Mouse (Mus musculus) kidney, adult 8-10 months (tissue): Measurements from ENCODE around the gene Slit3.

Source experiments
- DNase-seq, 2 experiments: peaks; one replicate each; pipeline ENCODE4 v3.0.0; 2022

Gene Slit3

DNA sequence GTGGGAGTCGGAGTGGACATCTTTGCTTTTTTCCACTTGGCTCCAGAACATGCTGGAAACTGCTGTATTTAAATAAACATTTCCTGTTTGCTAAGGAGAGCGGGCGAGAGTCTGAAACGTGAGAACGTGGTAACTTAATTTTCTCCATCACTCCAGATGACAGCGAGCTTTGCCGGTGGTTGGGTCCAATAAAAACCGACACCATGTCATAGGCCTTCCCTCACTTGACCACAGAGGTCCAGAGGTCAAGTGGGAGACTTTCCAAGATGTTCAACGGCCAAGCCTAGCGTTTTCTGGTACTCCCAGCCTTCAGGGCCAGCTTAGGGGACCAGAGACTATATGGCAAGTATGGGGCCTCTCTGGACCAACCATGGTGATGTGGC is 4.1 kb downstream of the Slit3 start:
- DNase-seq = peak; percentile 23 to 39

DNA sequence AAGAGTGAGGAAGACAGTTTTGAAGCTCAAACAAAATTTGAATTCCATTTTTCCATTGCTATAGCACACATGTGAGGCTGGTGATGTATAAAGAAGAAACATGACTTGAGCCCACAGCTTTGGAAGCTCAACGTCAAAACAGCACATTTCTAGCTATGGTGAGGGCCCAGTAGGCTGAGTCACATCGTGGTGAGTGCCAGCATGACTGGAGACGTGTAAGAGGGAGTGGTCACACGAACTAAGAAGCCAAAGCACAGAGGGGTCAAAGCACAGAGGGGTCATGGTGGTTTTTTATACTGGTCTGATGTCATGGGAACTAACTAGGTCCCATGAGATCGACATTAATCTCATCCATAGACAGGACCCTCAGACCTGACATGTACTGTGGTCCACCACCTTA is 10.7 kb downstream of the Slit3 start:
- no peak for DNase-seq

DNA sequence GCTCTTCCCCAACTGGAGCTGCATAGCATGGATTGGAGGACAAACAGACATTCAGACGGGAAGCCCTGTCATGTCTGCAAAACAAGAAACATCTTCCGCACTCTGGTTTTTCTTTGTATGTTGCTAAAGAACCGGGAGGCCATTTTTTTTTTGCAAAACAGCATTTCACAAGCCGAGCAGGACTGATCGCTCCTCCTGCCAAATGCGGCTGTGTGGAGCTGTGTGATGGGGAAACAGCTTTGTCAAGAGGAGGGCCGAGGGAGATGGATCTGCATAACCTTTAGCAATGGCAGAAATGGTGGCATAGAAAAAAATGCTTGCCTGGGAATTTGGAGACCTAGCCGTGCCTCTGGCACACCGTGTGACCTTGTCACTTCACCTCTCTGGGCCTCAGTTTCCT is 15.6 kb downstream of the Slit3 start:
- no peak for DNase-seq

DNA sequence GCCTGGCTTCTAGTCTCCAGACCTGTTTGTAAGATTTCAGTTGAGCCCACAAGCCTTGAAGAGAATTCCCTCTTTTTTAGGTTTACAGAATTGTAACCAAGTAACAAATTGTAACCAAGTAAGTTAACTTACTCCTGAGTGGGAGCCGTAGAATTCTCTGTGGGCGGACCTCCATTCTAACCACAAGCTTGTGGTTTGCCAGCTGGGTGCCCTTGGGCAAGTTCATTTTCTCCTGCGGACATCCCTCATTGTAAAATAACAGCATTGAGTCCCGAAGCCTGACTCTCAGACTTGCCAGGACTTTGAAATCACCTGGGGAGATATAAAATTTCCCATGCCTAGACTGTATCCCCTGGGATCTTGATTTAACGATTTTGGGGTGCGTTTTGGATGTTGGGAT is 19.1 kb downstream of the Slit3 start:
- DNase-seq = no peak

DNA sequence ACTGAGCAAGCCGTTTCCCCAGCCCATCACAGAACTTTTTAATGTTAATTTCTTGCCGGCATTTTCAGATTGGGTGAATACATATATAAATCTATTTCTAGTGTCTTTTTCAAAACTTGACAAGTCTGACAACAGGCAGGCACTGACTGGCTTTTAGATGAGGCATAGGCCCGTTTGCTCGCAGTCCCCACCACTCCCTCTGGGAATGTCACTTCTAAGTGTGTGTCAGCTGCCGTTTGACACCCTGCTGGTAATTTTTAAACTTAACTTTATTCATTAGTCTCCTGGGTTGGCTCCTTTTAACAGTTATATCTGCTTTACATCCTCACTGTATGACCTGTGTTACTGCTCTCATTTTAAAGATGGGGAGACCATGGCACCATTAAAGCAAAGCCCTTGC is 21.2 kb downstream of the Slit3 start:
- no peak for DNase-seq

DNA sequence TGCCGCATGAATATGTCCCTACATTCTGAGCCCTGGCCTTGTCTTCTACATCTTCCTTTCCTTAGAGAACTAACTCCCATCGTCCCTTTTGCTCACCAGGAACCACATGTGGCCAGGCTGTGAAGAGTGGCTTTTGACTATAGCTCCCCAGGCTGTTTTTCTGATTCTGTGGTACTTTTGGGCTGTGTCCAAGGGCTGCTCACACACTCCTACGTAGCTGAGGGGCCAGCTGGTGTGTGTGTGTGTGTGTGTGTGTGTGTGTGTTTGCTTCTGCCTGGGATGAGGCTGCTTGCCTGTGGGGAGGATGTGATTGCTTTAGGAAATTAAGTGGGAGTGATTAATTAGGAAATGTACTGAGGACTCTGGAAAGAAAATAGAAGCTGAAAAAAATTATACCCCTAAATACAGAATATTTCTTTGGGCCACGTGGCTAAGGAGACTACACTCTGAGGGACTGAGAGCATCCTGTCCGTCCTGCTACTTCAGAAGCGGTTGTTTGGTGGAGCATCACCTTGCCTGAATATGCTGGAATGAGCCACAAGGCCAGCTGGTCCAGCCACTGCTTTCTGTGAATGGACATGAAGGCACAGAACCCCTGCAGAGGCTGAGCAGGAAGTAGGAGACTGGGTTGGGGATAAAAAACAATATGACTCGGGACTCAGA is 21.8 kb downstream of the Slit3 start:
- no peak for DNase-seq

DNA sequence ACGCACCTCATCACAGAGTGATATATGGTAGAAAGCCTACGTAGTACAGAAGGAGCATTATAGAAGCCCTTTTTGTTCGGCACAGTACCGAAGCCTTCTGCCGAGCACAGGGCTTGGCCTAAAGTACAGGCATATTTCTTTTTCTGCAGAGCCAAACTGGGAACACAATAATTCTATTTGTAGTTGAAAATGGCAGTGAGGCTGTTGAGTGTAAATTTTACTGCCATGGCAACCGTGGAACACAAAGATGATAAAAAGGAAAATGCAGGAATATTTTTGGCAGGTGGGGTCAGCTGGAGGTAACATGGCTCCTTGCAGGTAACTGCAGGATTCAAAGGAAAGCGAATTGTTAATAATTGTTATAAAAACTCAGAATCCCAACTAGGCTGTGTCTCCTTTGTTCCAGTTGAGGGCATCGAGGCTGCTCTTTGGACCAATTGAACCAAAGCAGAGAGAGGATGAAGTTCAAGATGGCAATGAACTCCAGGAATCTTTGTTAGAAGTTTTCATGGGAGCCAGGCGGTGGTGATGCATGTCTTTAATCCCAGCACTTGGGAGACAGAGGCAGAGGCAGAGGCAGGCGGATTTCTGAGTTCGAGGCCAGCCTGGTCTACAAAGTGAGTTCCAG is 26.9 kb downstream of the Slit3 start:
- peak; percentile 65 to 72 for DNase-seq

DNA sequence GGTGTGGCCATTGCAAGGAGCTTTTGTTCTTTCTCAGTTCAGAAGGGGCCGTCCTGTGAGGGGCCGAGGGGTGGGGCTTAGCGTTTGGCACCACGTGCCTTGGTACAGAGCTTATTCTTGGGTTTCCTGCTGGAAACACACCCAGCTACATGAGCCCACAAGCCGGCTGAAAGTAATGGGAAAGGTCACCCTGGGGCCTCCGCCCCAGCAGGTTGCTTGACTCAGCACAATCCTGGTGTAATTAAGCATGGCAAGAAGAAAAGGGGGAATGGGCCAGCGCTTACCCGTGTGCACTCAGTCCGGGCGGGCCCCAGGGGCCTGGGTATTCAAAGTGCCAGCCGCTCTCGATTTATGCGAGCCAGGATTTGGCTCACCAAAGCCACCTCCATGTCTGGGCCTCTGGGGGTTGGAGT is 30.5 kb downstream of the Slit3 start:
- DNase-seq = peak; percentile 21 to 23

DNA sequence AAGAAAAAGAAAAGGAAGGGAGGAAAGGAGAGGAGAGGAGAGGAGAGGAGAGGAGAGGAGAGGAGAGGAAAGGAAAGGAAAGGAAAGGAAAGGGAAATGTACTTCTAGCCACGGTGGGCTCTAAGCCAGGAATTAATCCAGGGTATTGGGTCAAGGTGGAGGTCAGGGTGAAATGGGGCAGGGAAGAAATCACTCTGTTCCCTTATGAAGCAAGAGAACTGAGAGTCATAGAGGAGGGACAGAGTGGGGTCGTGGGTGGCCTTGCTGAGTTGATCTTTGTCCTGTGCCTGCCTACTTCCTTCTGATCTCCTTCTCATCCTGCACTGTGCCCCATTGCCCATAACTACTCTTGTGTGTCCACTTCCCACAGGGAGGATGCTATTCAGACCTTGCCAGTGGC is 31.9 kb downstream of the Slit3 start:
- DNase-seq = peak; percentile 9 to 18

DNA sequence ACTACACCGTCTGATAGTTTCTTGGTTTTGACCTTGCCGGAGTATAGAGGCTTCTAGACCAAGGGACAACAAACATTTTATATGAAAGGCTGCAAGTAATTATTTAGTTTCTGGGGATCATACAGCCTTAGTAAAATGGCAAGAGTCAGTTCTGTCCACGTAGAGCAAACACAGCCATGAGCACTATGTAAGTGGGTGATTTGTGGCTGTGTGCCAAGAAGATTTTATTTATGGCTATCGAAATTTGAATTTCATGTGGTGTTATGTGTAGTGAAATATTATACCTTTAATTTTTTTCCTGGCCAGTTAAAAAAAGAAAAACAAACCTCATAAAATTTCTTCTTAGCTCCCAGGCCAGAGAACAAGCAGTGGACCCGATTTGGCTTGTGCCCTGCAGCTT is 33.4 kb downstream of the Slit3 start:
- DNase-seq = no peak

DNA sequence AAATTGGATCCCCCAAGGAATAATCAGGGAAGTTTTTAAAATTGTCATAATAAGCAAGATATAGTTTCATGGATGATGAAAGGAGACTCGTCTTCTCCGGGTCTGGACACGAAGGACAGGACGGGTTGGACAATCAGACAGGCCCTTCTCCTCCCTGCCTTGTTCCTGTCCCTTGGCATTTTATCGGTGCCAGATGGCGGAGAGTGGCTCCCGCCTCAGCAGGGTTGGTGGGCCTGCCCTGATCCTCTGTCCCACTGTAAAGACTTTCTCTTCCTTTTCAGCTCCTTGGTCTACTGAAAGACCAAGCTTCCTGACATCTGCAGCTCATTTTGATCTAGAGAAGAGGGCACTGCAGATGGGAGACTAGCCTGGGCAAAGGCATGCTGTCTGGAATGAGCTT is 34.3 kb downstream of the Slit3 start:
- DNase-seq = no peak

DNA sequence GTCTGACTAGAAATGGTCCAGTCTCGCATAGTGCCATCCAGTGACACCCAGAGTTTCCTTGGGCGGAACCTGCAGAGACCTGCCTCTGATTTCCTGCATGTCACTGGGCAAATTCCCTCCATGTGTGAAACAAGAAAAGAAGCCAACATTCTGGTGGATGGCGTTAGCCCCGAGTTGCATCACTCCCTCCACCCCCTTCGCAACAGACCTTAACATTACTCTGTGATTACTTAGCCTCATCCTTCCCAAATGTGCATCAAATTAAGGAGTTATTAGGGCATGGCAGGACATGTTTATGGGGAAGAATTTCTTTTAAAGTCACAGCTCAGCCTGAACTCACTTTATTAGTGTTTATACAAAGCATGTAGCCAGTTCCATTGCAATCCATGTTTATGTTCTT is 35.7 kb downstream of the Slit3 start:
- no peak for DNase-seq

DNA sequence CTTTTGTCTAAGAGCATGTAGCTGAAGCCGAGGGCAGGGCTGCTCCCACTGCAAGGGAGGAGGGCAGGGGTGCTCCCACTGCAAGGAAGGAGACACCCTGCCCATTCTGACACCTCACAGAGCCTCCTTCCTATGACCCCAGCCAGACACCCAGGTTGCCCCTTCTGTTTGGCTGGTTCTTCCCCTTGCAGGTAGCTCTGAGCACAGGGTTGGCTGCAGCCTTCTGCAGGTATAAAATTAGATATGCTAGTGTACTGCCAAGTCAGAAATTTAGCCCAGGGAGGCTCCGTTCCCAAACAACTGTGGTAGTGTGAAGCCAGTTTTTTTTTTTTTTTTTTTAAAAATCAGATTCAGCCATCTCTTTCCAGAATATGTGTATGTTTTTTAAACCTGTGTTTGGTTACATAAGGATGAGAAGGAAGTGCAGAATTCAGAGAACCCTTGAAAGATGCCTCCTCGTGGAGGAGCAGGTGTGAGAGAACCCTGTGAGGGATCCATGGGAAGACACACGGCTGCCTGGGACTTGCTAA is 39.7 kb downstream of the Slit3 start:
- no peak for DNase-seq

DNA sequence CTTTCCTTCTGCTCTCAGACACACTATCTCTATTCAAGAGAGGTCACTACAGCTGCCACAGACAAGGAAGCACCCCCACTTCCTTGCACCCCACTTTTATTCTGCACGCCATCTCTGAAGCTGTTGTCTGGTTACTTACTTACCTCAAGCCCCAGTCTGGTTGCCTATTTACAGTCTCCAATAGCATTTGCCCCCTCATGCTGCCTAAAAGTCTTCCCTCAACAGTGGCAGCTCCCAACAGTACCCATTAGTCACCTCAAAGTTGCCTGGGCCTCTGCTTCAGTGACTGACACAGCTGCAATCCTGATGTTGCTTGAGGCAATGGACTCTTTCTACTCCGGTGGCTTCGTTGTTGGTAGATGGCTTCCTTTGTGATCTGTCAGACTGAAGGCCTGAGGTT is 42.4 kb downstream of the Slit3 start:
- DNase-seq = no peak

DNA sequence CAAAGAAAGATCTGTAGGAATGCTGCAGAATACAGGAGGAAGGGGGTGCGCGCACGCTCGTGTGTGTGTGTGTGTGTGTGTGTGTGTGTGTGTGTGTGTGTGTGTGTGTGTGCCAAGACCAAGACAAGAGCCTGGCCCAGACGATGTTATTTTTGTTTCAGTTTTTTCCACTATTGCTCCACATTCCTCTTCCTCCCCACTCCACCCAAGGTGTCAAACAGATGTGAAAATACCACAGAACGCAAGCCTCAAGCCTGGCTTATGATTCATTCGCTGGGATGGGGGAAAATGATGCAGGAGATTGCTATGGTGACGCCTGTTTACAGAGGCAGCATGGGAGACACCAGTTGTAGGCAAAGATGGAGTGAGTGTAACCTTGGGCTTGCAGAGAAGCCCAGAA is 46.2 kb downstream of the Slit3 start:
- DNase-seq = no peak

DNA sequence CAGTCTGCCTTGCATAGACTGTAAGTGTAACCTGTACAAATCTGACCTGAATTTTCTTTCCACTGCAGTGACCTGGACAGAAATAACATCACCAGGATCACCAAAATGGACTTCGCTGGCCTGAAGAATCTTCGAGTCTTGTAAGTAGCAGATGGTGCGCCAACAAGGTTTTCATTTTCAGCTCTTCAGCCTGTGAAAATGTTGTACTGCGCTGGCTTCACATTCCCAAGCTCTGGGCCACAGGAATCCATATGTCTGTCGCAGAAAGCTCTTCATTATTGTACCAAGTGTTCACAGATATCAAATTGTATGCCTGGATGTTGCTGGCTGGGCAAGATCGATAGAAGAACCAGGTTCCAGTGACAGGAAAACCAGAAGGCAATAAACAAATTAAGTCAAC is 50.5 kb downstream of the Slit3 start:
- no peak for DNase-seq

DNA sequence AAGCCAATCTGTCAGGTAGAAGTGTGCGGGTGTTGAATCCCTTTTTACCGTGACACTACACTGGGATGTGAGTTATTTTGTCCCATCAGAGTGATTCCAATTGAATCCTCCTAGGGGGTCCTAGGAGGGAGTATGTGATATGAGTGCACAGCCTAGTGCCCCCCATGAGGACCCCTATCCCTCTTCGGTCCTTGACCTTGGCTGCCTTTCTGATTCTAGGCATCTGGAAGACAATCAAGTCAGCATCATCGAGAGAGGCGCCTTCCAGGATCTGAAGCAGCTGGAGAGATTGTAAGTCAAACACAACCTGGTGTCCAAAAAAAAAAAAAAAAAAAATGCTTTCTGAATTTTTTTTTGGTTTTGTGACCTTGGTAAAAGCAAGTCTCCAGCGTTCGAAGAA is 56.5 kb downstream of the Slit3 start:
- no peak for DNase-seq

DNA sequence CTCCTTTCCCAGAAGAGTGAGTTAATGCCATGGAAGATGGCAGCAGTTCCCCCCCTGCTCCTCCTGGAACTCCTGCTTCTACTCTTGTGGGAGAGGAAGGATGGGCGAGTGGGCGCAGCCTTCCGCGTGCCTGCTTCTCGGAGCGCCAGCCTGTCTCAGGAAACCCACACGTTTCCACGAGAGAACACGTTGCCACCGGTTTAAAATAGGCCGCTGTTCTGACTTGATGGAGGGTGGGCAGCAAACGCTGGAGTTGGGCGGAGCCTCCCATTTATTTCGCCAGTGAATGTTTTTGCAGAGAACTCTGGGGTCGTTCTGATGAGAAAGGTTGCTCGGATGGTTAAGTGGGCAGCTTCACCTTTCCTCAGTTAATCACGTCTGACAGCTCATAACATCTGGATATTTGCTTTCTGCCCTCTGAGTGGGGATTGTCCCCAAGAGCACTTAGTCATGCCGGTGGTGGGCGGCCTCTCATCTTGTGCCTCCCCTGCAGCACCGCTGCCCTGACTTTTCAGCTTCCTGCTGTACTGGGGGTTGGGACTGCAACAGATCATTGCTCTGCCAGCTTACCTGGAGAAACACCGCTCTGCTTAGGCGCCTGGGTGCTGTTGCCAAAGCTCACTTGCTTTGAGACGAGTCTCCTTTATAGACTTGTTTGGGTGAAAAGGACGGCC is 57.3 kb downstream of the Slit3 start:
- DNase-seq = no peak

DNA sequence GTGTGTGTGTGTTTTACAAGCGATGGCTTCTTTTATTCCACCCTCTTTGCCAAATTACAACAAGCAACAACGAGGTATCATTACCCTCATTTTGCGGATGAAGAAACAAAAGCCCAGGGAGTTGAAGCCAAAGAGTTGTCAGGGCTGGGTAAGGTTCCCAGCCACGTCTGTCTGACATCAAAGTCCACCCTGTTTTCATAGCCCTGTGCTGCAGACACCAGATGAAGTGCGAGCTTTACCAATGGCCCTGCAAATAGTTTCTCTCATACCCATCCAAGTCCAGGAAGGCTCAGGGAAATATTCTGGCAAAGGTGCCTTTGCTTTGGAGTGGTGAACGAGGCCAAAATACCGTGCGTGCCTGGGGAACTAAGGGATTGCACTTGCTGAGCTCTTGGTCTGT is 58.3 kb downstream of the Slit3 start:
- no peak for DNase-seq

DNA sequence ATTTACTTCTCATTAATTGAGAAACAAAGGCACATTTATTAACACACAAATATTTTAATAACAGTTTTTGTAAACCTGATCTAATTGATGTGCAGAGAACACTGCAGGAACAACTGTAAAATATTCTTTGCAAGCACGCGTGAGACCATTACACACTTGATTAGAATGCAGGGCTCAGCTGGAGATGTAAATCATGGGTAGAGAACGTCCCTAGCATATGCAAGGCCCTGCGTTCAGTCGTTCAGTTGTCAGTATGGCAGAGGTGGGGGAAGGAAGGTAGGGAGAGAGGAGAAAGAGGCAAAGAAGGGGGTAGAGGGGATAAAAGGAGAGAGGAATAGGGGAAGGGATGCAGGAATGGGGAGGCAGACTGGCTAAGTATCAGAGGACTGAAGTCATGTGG is 61.9 kb downstream of the Slit3 start:
- no peak for DNase-seq

DNA sequence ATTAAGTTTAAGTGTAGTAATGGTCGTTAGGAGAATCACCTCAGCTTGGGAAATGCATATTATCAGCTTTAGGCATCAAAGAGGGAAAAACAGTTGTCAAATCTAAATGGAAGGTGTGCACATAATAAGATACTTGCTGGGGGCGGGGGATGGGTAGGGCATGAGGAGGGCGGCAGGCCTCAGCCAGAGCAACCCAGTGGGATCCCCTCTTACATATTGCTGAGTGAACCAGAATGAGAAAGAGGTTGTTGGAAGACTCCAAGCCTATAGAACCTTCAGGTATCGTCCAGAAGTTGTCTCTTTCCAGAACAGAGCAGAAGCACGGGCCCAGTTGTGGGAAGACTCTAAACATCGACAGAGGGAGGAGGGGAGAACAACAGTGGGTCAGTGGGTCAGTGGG is 73.8 kb downstream of the Slit3 start:
- DNase-seq = no peak

DNA sequence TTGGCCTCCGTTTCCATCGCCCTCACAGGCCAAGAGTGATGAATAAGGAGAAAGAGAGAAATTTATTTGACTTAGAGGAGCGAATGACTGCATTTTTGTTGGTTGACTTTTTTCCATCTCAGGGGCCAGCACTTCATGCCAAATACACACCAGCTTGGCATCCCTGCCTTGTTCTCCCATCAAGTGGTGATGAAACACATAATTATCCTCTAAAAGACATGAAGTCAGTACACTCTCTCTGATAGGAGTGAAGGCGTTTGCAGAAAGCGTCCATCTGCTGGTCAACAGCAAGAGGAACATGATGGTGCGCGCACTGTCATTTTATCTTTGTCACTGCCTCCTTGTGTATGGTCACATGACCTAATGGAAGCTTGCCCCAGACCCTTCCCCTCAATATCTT is 75.8 kb downstream of the Slit3 start:
- DNase-seq = no peak

DNA sequence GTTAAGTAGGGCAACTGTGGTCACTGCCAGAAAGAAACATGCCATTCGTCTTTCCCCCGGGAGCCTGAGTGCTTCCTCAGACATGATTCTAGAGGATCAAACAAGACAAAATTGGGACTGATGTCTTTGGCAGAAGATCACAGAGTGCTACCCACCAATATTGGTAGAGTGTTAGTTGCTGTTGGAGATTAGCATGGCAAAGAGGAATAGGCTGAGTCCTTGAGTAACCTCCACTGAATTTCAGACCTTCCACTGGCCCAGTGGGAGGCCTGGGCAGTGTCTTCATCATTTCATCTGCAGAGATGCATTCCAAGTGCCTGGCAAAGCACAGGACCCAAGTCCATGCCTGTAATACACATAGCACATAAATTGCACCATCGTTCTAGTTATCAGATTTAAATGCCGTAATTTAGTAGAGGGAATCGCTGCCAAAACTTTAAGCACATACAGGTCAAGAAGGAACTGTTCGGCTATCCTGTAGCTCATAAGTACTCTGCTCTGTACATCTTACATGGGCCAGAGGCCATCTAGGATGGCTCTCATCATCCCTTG is 77.6 kb downstream of the Slit3 start:
- no peak for DNase-seq

DNA sequence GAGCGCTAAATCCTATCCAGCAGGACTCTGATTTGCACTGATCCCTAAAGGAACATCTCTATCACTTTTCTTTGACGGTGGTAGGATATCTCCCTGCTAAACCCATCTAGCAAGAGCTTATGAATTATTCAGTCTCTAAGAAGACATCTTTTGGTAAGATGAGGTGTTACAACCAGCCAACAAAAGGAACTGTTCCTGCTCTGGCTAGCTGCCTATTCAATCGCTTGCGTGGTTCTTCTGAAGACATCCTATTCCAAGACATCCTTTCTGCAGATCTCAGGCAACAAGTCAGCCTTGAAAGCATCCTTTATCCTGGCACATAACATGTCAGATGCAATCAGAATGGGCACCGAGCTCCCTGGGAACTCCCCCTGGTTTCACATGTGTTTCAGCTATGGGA is 81.3 kb downstream of the Slit3 start:
- DNase-seq = no peak
